Mouse (Mus musculus) heart, embryonic 10.5 days (tissue): ENCODE measurements around the gene Pdgfb. TPM values are rescaled to one million over a fixed set of nuclear protein-coding genes. Genes with fewer than 3 reads are reported as not detected.

Experiments used
- DNase-seq: peaks from one replicate; pipeline ENCODE4 v3.0.0-alpha.2; 2017; ENCODE audit warnings: low spot score
- H3K27ac ChIP-seq: fragments of 300-500 bp; sonication (generic); 2 replicates; pipeline ENCODE4 v1.5.1; 2016; ENCODE audit warnings: mild to moderate bottlenecking
- H3K27me3 ChIP-seq: fragments of 300-500 bp; sonication (generic); 2 replicates; pipeline ENCODE4 v1.6.1; 2016; ENCODE audit warnings: mild to moderate bottlenecking; ENCODE audit not compliant: poor library complexity, insufficient read depth, severe bottlenecking
- H3K36me3 ChIP-seq: fragments of 300-500 bp; sonication (generic); 2 replicates; pipeline ENCODE4 v1.6.1; 2016; ENCODE audit warnings: mild to moderate bottlenecking, moderate library complexity
- H3K4me1 ChIP-seq: fragments of 300-500 bp; sonication (generic); 2 replicates; pipeline ENCODE4 v1.6.1; 2016; ENCODE audit warnings: mild to moderate bottlenecking
- H3K4me3 ChIP-seq: fragments of 300-500 bp; sonication (generic); 2 replicates; pipeline ENCODE4 v1.5.1; 2016; ENCODE audit warnings: mild to moderate bottlenecking, moderate library complexity
- H3K9me3 ChIP-seq: fragments of 300-500 bp; sonication (generic); 2 replicates; pipeline ENCODE4 v1.6.1; 2016; ENCODE audit warnings: mild to moderate bottlenecking, moderate library complexity
- WGBS: fragments of 180-500 bp; shearing (Covaris S2); methylation state at CpG from one replicate; pipeline ENCODE4 v1.1.7; 2016; 5-methylcytosine and 5-hydroxymethylcytosine counted together
- polyA plus RNA-seq: library from polyadenylated mRNA; unstranded; fragments of >200 nt; fragmentation: Nextera tagmentation; extraction: Ambion mirVana; gene quantifications from 2 replicates; pipeline ENCODE4 v1.2.1, GENCODE M21; 2016

The Pdgfb gene
- polyA plus RNA-seq, 1 experiment from 2014 or later, result 1.9 TPM

- Histone ChIP-seq H3K36me3 (no peaks in the 10 kb centered on the region), H3K4me3 (no peak overlapping the region), H3K4me1 (peaks cover 7% of the 10 kb centered on the region; the same call in 1 of the 2 replicates), H3K9me3 (no peaks in the 10 kb centered on the region), H3K27me3 (peaks cover 11% of the 10 kb centered on the region; the same call in 1 of the 2 replicates), H3K27ac (no peak overlapping the region)
- DNase-seq, result no peak
- WGBS, result 55% methylated on average over 9 of the region's 9 CpGs
These were observed 53.3 kb downstream of the Pdgfb start for GRCm38 (mm10) chr15:79961366-79961921.

- 43% methylated on average over 3 of the region's 3 CpGs for WGBS
- Histone ChIP-seq H3K4me3 (no peak overlapping the region), H3K4me1 (peaks cover 14% of the 10 kb centered on the region), H3K9me3 (no peaks in the 10 kb centered on the region), H3K36me3 (no peaks in the 10 kb centered on the region), H3K27ac (no peak overlapping the region), H3K27me3 (peaks cover 11% of the 10 kb centered on the region)
- no peak for DNase-seq
These were observed 56.4 kb downstream of the Pdgfb start for GRCm38 (mm10) chr15:79958418-79958817.

GRCm38 (mm10) chr15:79956559-79956958 lies 58.2 kb downstream of the Pdgfb start:
- WGBS, result 76% methylated on average over 8 of the region's 8 CpGs
- H3K27me3 ChIP-seq, result peaks cover 11% of the 10 kb centered on the region
- no peak overlapping the region for H3K4me3 ChIP-seq
- no peaks in the 10 kb centered on the region for H3K36me3 ChIP-seq
- DNase-seq, result no peak
- H3K27ac ChIP-seq, result no peak overlapping the region
- H3K4me1 ChIP-seq, result peaks cover 29% of the 10 kb centered on the region
- no peaks in the 10 kb centered on the region for H3K9me3 ChIP-seq

GRCm38 (mm10) chr15:79953470-79953869 lies 61.3 kb downstream of the Pdgfb start:
- Histone ChIP-seq H3K27me3 (peaks cover 11% of the 10 kb centered on the region), H3K36me3 (no peaks in the 10 kb centered on the region), H3K27ac (0 out of 2 replicates have a peak overlapping the region, but pooled peaks have one; percentile 77), H3K4me3 (no peak overlapping the region), H3K9me3 (no peaks in the 10 kb centered on the region), H3K4me1 (peaks cover 49% of the 10 kb centered on the region)
- WGBS, result 63% methylated on average over 7 of the region's 7 CpGs
- DNase-seq, result no peak

- H3K36me3 ChIP-seq, result no peaks in the 10 kb centered on the region
- peaks cover 49% of the 10 kb centered on the region for H3K4me1 ChIP-seq
- 44% methylated on average over 11 of the region's 11 CpGs for WGBS
- no peak for DNase-seq
- no peak overlapping the region for H3K4me3 ChIP-seq
- H3K27ac ChIP-seq, result peak overlapping the region; percentile 77
- peaks cover 9% of the 10 kb centered on the region for H3K27me3 ChIP-seq
- no peaks in the 10 kb centered on the region for H3K9me3 ChIP-seq
These were observed 62.1 kb downstream of the Pdgfb start for GRCm38 (mm10) chr15:79952504-79953231.

- no peaks in the 10 kb centered on the region for H3K36me3 ChIP-seq
These were observed 62.9 kb downstream of the Pdgfb start for GRCm38 (mm10) chr15:79951730-79952503.

GRCm38 (mm10) chr15:79951226-79951625 lies 63.6 kb downstream of the Pdgfb start:
- Histone ChIP-seq H3K4me3 (peak overlapping the region; percentile 51; the same call in 1 of the 2 replicates), H3K27ac (peak overlapping the region; percentile 77), H3K9me3 (no peaks in the 10 kb centered on the region), H3K27me3 (no peaks in the 10 kb centered on the region; the same call in 1 of the 2 replicates), H3K36me3 (no peaks in the 10 kb centered on the region), H3K4me1 (peaks cover 53% of the 10 kb centered on the region)
- no peak for DNase-seq
- WGBS, result 67% methylated on average over 6 of the region's 6 CpGs

More at GRCm38 (mm10) chr15:79951730-79952503, 62.9 kb downstream of the Pdgfb start:
- peak overlapping the region; percentile 77 for H3K27ac ChIP-seq
- H3K4me3 ChIP-seq, result no peak overlapping the region
- H3K4me1 ChIP-seq, result peaks cover 49% of the 10 kb centered on the region
- H3K27me3 ChIP-seq, result peaks cover 2% of the 10 kb centered on the region; the same call in 1 of the 2 replicates
- H3K9me3 ChIP-seq, result no peaks in the 10 kb centered on the region
- 36% methylated on average over 14 of the region's 14 CpGs for WGBS
- no peak for DNase-seq

- H3K4me1 ChIP-seq, result peaks cover 49% of the 10 kb centered on the region
- H3K4me3 ChIP-seq, result peak overlapping the region; percentile 51
- 3% methylated on average over 23 of the region's 24 CpGs for WGBS
- no peaks in the 10 kb centered on the region for H3K36me3 ChIP-seq
- no peaks in the 10 kb centered on the region for H3K9me3 ChIP-seq
- H3K27me3 ChIP-seq, result no peaks in the 10 kb centered on the region; the same call in 1 of the 2 replicates
- DNase-seq, result peak; percentile 85
- H3K27ac ChIP-seq, result peak overlapping the region; percentile 77
These were observed 64.3 kb downstream of the Pdgfb start for GRCm38 (mm10) chr15:79950250-79951025.

- peaks cover 21% of the 10 kb centered on the region for H3K27me3 ChIP-seq
- no peaks in the 10 kb centered on the region for H3K9me3 ChIP-seq
- 67% methylated on average over 6 of the region's 6 CpGs for WGBS
- H3K4me1 ChIP-seq, result peaks cover 41% of the 10 kb centered on the region
- no peaks in the 10 kb centered on the region for H3K36me3 ChIP-seq
- DNase-seq, result no peak
- no peak overlapping the region for H3K4me3 ChIP-seq
- no peak overlapping the region for H3K27ac ChIP-seq
These were observed 67.1 kb downstream of the Pdgfb start for GRCm38 (mm10) chr15:79947681-79948080.

- H3K4me1 ChIP-seq, result peaks cover 32% of the 10 kb centered on the region
- no peak overlapping the region for H3K27ac ChIP-seq
- no peaks in the 10 kb centered on the region for H3K9me3 ChIP-seq
- no peaks in the 10 kb centered on the region for H3K36me3 ChIP-seq
- WGBS, result 54% methylated on average over 9 of the region's 9 CpGs
- H3K4me3 ChIP-seq, result no peak overlapping the region
- peaks cover 21% of the 10 kb centered on the region for H3K27me3 ChIP-seq
- no peak for DNase-seq
These were observed 68.0 kb downstream of the Pdgfb start for GRCm38 (mm10) chr15:79946790-79947189.

GRCm38 (mm10) chr15:79946022-79946421 lies 68.8 kb downstream of the Pdgfb start:
- Histone ChIP-seq H3K36me3 (no peaks in the 10 kb centered on the region), H3K4me3 (no peak overlapping the region), H3K9me3 (no peaks in the 10 kb centered on the region), H3K27ac (no peak overlapping the region), H3K27me3 (peaks cover 21% of the 10 kb centered on the region), H3K4me1 (peaks cover 24% of the 10 kb centered on the region)
- 9% methylated on average over 4 of the region's 4 CpGs for WGBS
- DNase-seq, result peak; percentile 93
